Mouse (Mus musculus) leukemia stem cell, adult 10-12 weeks (primary cell): ENCODE data around the gene Gm21860. TPM values are rescaled to one million over a fixed set of nuclear protein-coding genes. Genes with fewer than 3 reads are reported as not detected.

Experiments used
- polyA plus RNA-seq: library from polyadenylated mRNA; stranded (reverse); fragments of >175 nt; gene quantifications from 2 replicates; pipeline ENCODE4 v1.2.3, GENCODE M21; 2012; ENCODE audit warnings: low replicate concordance

Gene Gm21860
- not detected in 2 replicates for polyA plus RNA-seq

GRCm38 (mm10) chrY:90754721-90755120 is at the start of gene Gm21860:
Gene Gm21860, minus strand, starts transcription at chrY:90754821.

GRCm38 (mm10) chrY:90784438-90784837 is 29.8 kb upstream of the Gm21860 start, which contains the start of gene Gm47283:
Gene Gm47283, plus strand, starts transcription at chrY:90784738.

Other genes with a start within 250 kb of the Gm21860 start
- not detected in 2 replicates for gene Gm47283, start 29.9 kb upstream of the Gm21860 start, polyA plus RNA-seq
- gene Gm21748, start 84.4 kb upstream of the Gm21860 start, polyA plus RNA-seq: not detected in 2 replicates